Mouse (Mus musculus) erythroblast, embryonic 14.5 days (primary cell): ENCODE measurements around the gene Oxct2a.

Source experiments
- GATA1 ChIP-seq: IDR thresholded peaks from 2 replicates; pipeline ENCODE4 v1.6.1; 2012; ENCODE audit warnings: low read length, inconsistent platforms, mixed read lengths
- TAL1 ChIP-seq: IDR thresholded peaks from 3 replicates; pipeline ENCODE4 v1.6.1; 2012; ENCODE audit warnings: low read length, inconsistent platforms, mixed read lengths

GRCm38 (mm10) chr4:123335796-123336585 lies 12.6 kb upstream of the Oxct2a start:
- no peak for TF ChIP-seq GATA1
- no peak for TF ChIP-seq TAL1
